Mouse (Mus musculus) bone marrow macrophage, adult 2 months (primary cell): ENCODE results near the gene Tedc1.

Experiments
- CTCF ChIP-seq: IDR thresholded peaks from 2 replicates; pipeline ENCODE4 v1.5.1; 2012; ENCODE audit warnings: low read depth, mild to moderate bottlenecking, low read length, moderate library complexity
- POLR2A ChIP-seq: IDR thresholded peaks from 2 replicates; pipeline ENCODE4 v1.6.1; 2012; ENCODE audit warnings: mild to moderate bottlenecking, low read depth, low read length, borderline replicate concordance

- no peak for TF ChIP-seq POLR2A
- no peak for TF ChIP-seq CTCF
These were observed 41.2 kb upstream of the Tedc1 start for GRCm38 (mm10) chr12:113114856-113115538.
